Mouse (Mus musculus) ZHBTc4 (cell line): ENCODE data around the gene Nprl2.
A peak's percentile ranks its signal among the peaks of the same experiment; 100 is the strongest.
"Not testable (repeated sequence)": the region's sequence is repeated elsewhere in the genome, so short reads cannot be mapped to it uniquely, and the experiment has no call there.

Experiments used
- DNase-seq: peaks from one replicate; pipeline ENCODE4 v3.0.0-alpha.2; 2011; ENCODE audit warnings: low read depth, low spot score

Gene Nprl2

GRCm38 (mm10) chr9:107553541-107554318 lies 11.7 kb downstream of the Nprl2 start:
- DNase-seq: no peak

GRCm38 (mm10) chr9:107554319-107554825 lies 12.3 kb downstream of the Nprl2 start:
- peak; percentile 99 for DNase-seq

GRCm38 (mm10) chr9:107555031-107555457 lies 13.0 kb downstream of the Nprl2 start:
- DNase-seq: peak; percentile 82

- no peak for DNase-seq
Measured at GRCm38 (mm10) chr9:107555701-107556100, 13.7 kb downstream of the Nprl2 start.

- no peak for DNase-seq
Measured at GRCm38 (mm10) chr9:107556346-107556745, 14.3 kb downstream of the Nprl2 start.

- peak; percentile 96 for DNase-seq
Measured at GRCm38 (mm10) chr9:107563029-107563581, 21.1 kb downstream of the Nprl2 start, which contains the start of gene Tusc2. Tusc2 (plus strand) TSS chr9:107563255.

GRCm38 (mm10) chr9:107565556-107565955 lies 23.5 kb downstream of the Nprl2 start:
- DNase-seq: not testable (repeated sequence)

GRCm38 (mm10) chr9:107566041-107566709 lies 24.1 kb downstream of the Nprl2 start:
- DNase-seq: peak; percentile 78

GRCm38 (mm10) chr9:107566855-107567254 lies 24.8 kb downstream of the Nprl2 start:
- DNase-seq: no peak

- no peak for DNase-seq
Measured at GRCm38 (mm10) chr9:107567702-107568319, 25.8 kb downstream of the Nprl2 start, which contains the start of gene Hyal2. Hyal2 (plus strand) TSS chr9:107567945.

GRCm38 (mm10) chr9:107568331-107569261 lies 26.6 kb downstream of the Nprl2 start:
- DNase-seq: peak; percentile 95

- DNase-seq: no peak
Measured at GRCm38 (mm10) chr9:107569270-107569669, 27.2 kb downstream of the Nprl2 start.

- DNase-seq: no peak
Measured at GRCm38 (mm10) chr9:107570016-107570415, 28.0 kb downstream of the Nprl2 start.

- no peak for DNase-seq
Measured at GRCm38 (mm10) chr9:107570845-107571244, 28.8 kb downstream of the Nprl2 start.

- no peak for DNase-seq
Measured at GRCm38 (mm10) chr9:107571534-107572326, 29.7 kb downstream of the Nprl2 start.

- no peak for DNase-seq
Measured at GRCm38 (mm10) chr9:107572327-107572662, 30.3 kb downstream of the Nprl2 start.

GRCm38 (mm10) chr9:107573774-107574173 lies 31.7 kb downstream of the Nprl2 start:
- DNase-seq: peak; percentile 77

- peak; percentile 96 for DNase-seq
Measured at GRCm38 (mm10) chr9:107575579-107576356, 33.7 kb downstream of the Nprl2 start.
